Mouse (Mus musculus): ENCODE data around the gene Clca1. TPM values are rescaled to one million over a fixed set of nuclear protein-coding genes. Genes with fewer than 3 reads are reported as not detected.
"Not testable (repeated sequence)": the region's sequence is repeated elsewhere in the genome, so short reads cannot be mapped to it uniquely, and the experiment has no call there.

Clca1 gene
- polyA plus RNA-seq (2015; fragmentation: Nextera tagmentation; extraction: Ambion mirVana), result 115 and 130 TPM in 2 replicates

GRCm38 (mm10) chr3:145032676-145033075 is at the start of gene Clca1:
Clca1 (minus strand) TSS chr3:145032776.
- Histone ChIP-seq H3K27me3 (replicated peaks; ENCODE audit: control insufficient read depth, insufficient read depth, low read length) (no peaks in the 10 kb centered on the region), H3K27ac (ENCODE audit: low read length) (no peak within 1 kb of the TSS), H3K36me3 (ENCODE audit: control insufficient read depth, insufficient read depth, low read length) (no peaks in the 10 kb centered on the region), H3K4me1 (ENCODE audit: control insufficient read depth, insufficient read depth, low read length) (no peaks in the 10 kb centered on the region), H3K9me3 (ENCODE audit: control insufficient read depth, low read length) (no peaks in the 10 kb centered on the region), H3K9ac (ENCODE audit: low read depth, low read length) (no peak within 1 kb of the TSS), H3K4me3 (ENCODE audit: low read length) (no peak within 1 kb of the TSS), H3K4me2 (ENCODE audit: low read depth, low read length) (no peak within 1 kb of the TSS)
- no peak for ATAC-seq

GRCm38 (mm10) chr3:145080904-145081303 is 48.3 kb upstream of the Clca1 start:
- Histone ChIP-seq H3K9me3 (ENCODE audit: control insufficient read depth, low read length) (no peaks in the 10 kb centered on the region), H3K9ac (ENCODE audit: low read depth, low read length) (no peak overlapping the region), H3K27ac (ENCODE audit: low read length) (no peak overlapping the region), H3K4me3 (ENCODE audit: low read length) (no peak overlapping the region), H3K36me3 (ENCODE audit: control insufficient read depth, insufficient read depth, low read length) (no peaks in the 10 kb centered on the region; the same call in 1 of the 2 replicates), H3K27me3 (replicated peaks; ENCODE audit: control insufficient read depth, insufficient read depth, low read length) (no peaks in the 10 kb centered on the region), H3K4me1 (ENCODE audit: control insufficient read depth, insufficient read depth, low read length) (0 out of 2 replicates have a peak, but pooled peaks cover 4% of the 10 kb centered on the region), H3K4me2 (ENCODE audit: low read depth, low read length) (no peak overlapping the region)
- no peak for ATAC-seq
- WGBS, result 75% methylated on average over 8 of the region's 8 CpGs

GRCm38 (mm10) chr3:145078405-145078804 is 45.8 kb upstream of the Clca1 start:
- H3K4me3 ChIP-seq (ENCODE audit: low read length), result no peak overlapping the region
- WGBS, result 51% methylated on average over 6 of the region's 6 CpGs
- 0 out of 2 replicates have a peak, but pooled peaks cover 2% of the 10 kb centered on the region for H3K4me1 ChIP-seq (ENCODE audit: control insufficient read depth, insufficient read depth, low read length)
- no peak overlapping the region for H3K4me2 ChIP-seq (ENCODE audit: low read depth, low read length)
- no peaks in the 10 kb centered on the region for H3K27me3 ChIP-seq (replicated peaks; ENCODE audit: control insufficient read depth, insufficient read depth, low read length)
- ATAC-seq, result no peak
- H3K9ac ChIP-seq (ENCODE audit: low read depth, low read length), result no peak overlapping the region
- H3K27ac ChIP-seq (ENCODE audit: low read length), result no peak overlapping the region
- H3K9me3 ChIP-seq (ENCODE audit: control insufficient read depth, low read length), result no peaks in the 10 kb centered on the region
- H3K36me3 ChIP-seq (ENCODE audit: control insufficient read depth, insufficient read depth, low read length), result no peaks in the 10 kb centered on the region

- WGBS, result 75% methylated on average over 3 of the region's 3 CpGs
- ATAC-seq, result 0 out of 2 replicates have a peak, but pooled peaks have one; percentile 40
Observed at GRCm38 (mm10) chr3:145072339-145072738, 39.8 kb upstream of the Clca1 start.

GRCm38 (mm10) chr3:145068964-145069363 is 36.4 kb upstream of the Clca1 start:
- Histone ChIP-seq H3K4me3 (ENCODE audit: low read length) (no peak overlapping the region), H3K9me3 (ENCODE audit: control insufficient read depth, low read length) (no peaks in the 10 kb centered on the region), H3K36me3 (ENCODE audit: control insufficient read depth, insufficient read depth, low read length) (no peaks in the 10 kb centered on the region), H3K4me1 (ENCODE audit: control insufficient read depth, insufficient read depth, low read length) (no peaks in the 10 kb centered on the region), H3K9ac (ENCODE audit: low read depth, low read length) (no peak overlapping the region), H3K27me3 (replicated peaks; ENCODE audit: control insufficient read depth, insufficient read depth, low read length) (no peaks in the 10 kb centered on the region), H3K4me2 (ENCODE audit: low read depth, low read length) (no peak overlapping the region), H3K27ac (ENCODE audit: low read length) (no peak overlapping the region)
- 76% methylated on average over 4 of the region's 4 CpGs for WGBS
- ATAC-seq, result no peak

More at GRCm38 (mm10) chr3:145072339-145072738, 39.8 kb upstream of the Clca1 start:
- Histone ChIP-seq H3K4me2 (ENCODE audit: low read depth, low read length) (no peak overlapping the region), H3K27ac (ENCODE audit: low read length) (no peak overlapping the region), H3K9me3 (ENCODE audit: control insufficient read depth, low read length) (no peaks in the 10 kb centered on the region), H3K36me3 (ENCODE audit: control insufficient read depth, insufficient read depth, low read length) (no peaks in the 10 kb centered on the region), H3K27me3 (replicated peaks; ENCODE audit: control insufficient read depth, insufficient read depth, low read length) (no peaks in the 10 kb centered on the region), H3K9ac (ENCODE audit: low read depth, low read length) (no peak overlapping the region), H3K4me3 (ENCODE audit: low read length) (no peak overlapping the region), H3K4me1 (ENCODE audit: control insufficient read depth, insufficient read depth, low read length) (no peaks in the 10 kb centered on the region)

GRCm38 (mm10) chr3:145055138-145055537 is 22.6 kb upstream of the Clca1 start:
- H3K4me3 ChIP-seq (ENCODE audit: low read length); H3K27me3 ChIP-seq (replicated peaks; ENCODE audit: control insufficient read depth, insufficient read depth, low read length); H3K9me3 ChIP-seq (ENCODE audit: control insufficient read depth, low read length); H3K36me3 ChIP-seq (ENCODE audit: control insufficient read depth, insufficient read depth, low read length); H3K4me1 ChIP-seq (ENCODE audit: control insufficient read depth, insufficient read depth, low read length); H3K27ac ChIP-seq (ENCODE audit: low read length); H3K9ac ChIP-seq (ENCODE audit: low read depth, low read length); H3K4me2 ChIP-seq (ENCODE audit: low read depth, low read length); ATAC-seq: not testable (repeated sequence)
- WGBS, result 83% methylated on average over 3 of the region's 3 CpGs

- ATAC-seq, result peak; percentile 83
- H3K27me3 ChIP-seq (replicated peaks; ENCODE audit: control insufficient read depth, insufficient read depth, low read length), result no peaks in the 10 kb centered on the region
- no peak overlapping the region for H3K27ac ChIP-seq (ENCODE audit: low read length)
- H3K9me3 ChIP-seq (ENCODE audit: control insufficient read depth, low read length), result no peaks in the 10 kb centered on the region
- no peak overlapping the region for H3K4me2 ChIP-seq (ENCODE audit: low read depth, low read length)
- H3K36me3 ChIP-seq (ENCODE audit: control insufficient read depth, insufficient read depth, low read length), result no peaks in the 10 kb centered on the region
- H3K4me3 ChIP-seq (ENCODE audit: low read length), result no peak overlapping the region
- H3K9ac ChIP-seq (ENCODE audit: low read depth, low read length), result no peak overlapping the region
- 27% methylated on average over 3 of the region's 3 CpGs for WGBS
- no peaks in the 10 kb centered on the region for H3K4me1 ChIP-seq (ENCODE audit: control insufficient read depth, insufficient read depth, low read length)
Observed at GRCm38 (mm10) chr3:145049820-145050219, 17.2 kb upstream of the Clca1 start.

- Histone ChIP-seq H3K9ac (ENCODE audit: low read depth, low read length) (no peak overlapping the region), H3K27me3 (replicated peaks; ENCODE audit: control insufficient read depth, insufficient read depth, low read length) (no peaks in the 10 kb centered on the region), H3K36me3 (ENCODE audit: control insufficient read depth, insufficient read depth, low read length) (no peaks in the 10 kb centered on the region), H3K9me3 (ENCODE audit: control insufficient read depth, low read length) (no peaks in the 10 kb centered on the region), H3K4me3 (ENCODE audit: low read length) (no peak overlapping the region), H3K27ac (ENCODE audit: low read length) (no peak overlapping the region), H3K4me1 (ENCODE audit: control insufficient read depth, insufficient read depth, low read length) (no peaks in the 10 kb centered on the region), H3K4me2 (ENCODE audit: low read depth, low read length) (no peak overlapping the region)
- ATAC-seq, result no peak
- 50% methylated on average over 3 of the region's 3 CpGs for WGBS
Observed at GRCm38 (mm10) chr3:145038813-145039212, 6.2 kb upstream of the Clca1 start.

GRCm38 (mm10) chr3:145028036-145028435 is 4.5 kb downstream of the Clca1 start:
- ATAC-seq, result no peak
- H3K36me3 ChIP-seq (ENCODE audit: control insufficient read depth, insufficient read depth, low read length), result no peaks in the 10 kb centered on the region
- no peaks in the 10 kb centered on the region for H3K9me3 ChIP-seq (ENCODE audit: control insufficient read depth, low read length)
- H3K9ac ChIP-seq (ENCODE audit: low read depth, low read length), result no peak overlapping the region
- H3K4me3 ChIP-seq (ENCODE audit: low read length), result no peak overlapping the region
- no peaks in the 10 kb centered on the region for H3K4me1 ChIP-seq (ENCODE audit: control insufficient read depth, insufficient read depth, low read length)
- no peak overlapping the region for H3K4me2 ChIP-seq (ENCODE audit: low read depth, low read length)
- whole genome bisulfite sequencing, result 67% methylated on average over 3 of the region's 3 CpGs
- H3K27me3 ChIP-seq (replicated peaks; ENCODE audit: control insufficient read depth, insufficient read depth, low read length), result no peaks in the 10 kb centered on the region
- H3K27ac ChIP-seq (ENCODE audit: low read length), result no peak overlapping the region

GRCm38 (mm10) chr3:145026750-145027149 is 5.8 kb downstream of the Clca1 start:
- Histone ChIP-seq H3K27me3 (replicated peaks; ENCODE audit: control insufficient read depth, insufficient read depth, low read length) (no peaks in the 10 kb centered on the region), H3K27ac (ENCODE audit: low read length) (no peak overlapping the region), H3K4me3 (ENCODE audit: low read length) (no peak overlapping the region), H3K9ac (ENCODE audit: low read depth, low read length) (no peak overlapping the region), H3K9me3 (ENCODE audit: control insufficient read depth, low read length) (no peaks in the 10 kb centered on the region), H3K4me1 (ENCODE audit: control insufficient read depth, insufficient read depth, low read length) (no peaks in the 10 kb centered on the region), H3K4me2 (ENCODE audit: low read depth, low read length) (no peak overlapping the region), H3K36me3 (ENCODE audit: control insufficient read depth, insufficient read depth, low read length) (no peaks in the 10 kb centered on the region)
- no peak for ATAC-seq
- 37% methylated on average over 3 of the region's 3 CpGs for WGBS
